Mouse (Mus musculus): ENCODE measurements at regions not wholly inside any gene's neighbourhood (a gene's known extent, or its start where the extent isn't known, plus 50 kb on each side); places are given as distances from the start of the nearest gene placed in this dataset.

GRCm38 (mm10) chr2:92544364-92545151, 54.9 kb upstream of the Chst1 start:
- peak; percentile 23 to 56 for DNase-seq (ENCODE audit: low spot score in 2 of 2)
- intact Hi-C loops (cut with DNase I) = no loop called here

- intact Hi-C loops (cut with DNase I) = no loop called here
- DNase-seq (ENCODE audit: low spot score in 2 of 2) = no peak
These were observed 58.7 kb upstream of the Chst1 start for GRCm38 (mm10) chr2:92540841-92541240.

GRCm38 (mm10) chr2:92531996-92532395, 67.5 kb upstream of the Chst1 start:
- no peak for DNase-seq (ENCODE audit: low spot score in 2 of 2)
- intact Hi-C loops (cut with DNase I) = no loop called here

GRCm38 (mm10) chr2:92530677-92531076, 68.8 kb upstream of the Chst1 start:
- intact Hi-C loops (cut with DNase I) = no loop called here
- peak; percentile 40 to 63 for DNase-seq (ENCODE audit: low spot score in 2 of 2)

DNA sequence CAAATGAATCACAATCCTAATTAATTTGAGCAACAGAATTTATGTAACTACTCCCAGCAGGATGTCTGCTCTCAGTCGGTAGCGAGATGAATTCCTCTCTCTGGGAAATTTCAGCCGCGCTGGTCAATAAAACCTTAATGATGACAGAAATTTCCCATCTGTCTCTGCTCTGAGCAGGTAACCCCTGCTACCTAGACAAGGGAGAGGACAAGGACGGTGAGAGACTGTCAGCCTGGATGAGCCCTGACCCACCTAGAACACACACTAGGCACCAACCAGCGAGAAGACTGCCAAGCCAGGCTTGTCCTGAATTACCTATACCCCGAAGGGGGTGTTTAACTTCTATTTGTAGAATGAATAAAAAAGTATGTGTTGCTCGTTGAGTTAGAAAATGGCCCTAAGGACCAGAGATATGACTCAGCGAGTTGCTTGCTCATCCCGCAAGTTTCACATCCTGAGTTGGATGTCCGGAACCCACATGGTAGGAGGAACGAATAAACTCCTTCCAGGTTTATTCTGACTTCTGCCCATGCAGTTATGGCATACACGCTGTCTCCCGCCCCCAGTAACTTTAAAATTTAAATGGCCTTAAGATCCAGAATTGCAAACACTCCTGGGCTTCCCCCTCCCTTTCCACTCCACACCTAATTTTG, 69.5 kb upstream of the Slc35c1 start:
- DNase-seq (ENCODE audit: low spot score in 2 of 2) = peak; percentile 46 to 70
- intact Hi-C loops (cut with DNase I) = loop anchor here (5.0 kb wide), 1 partner anchor 68 kb away; the partner anchor contains the start of gene Chst1

GRCm38 (mm10) chr2:92529071-92529641, 68.8 kb upstream of the Slc35c1 start:
- peak; percentile 91 for DNase-seq (ENCODE audit: low spot score in 2 of 2)
- intact Hi-C loops (cut with DNase I) = loop anchor here (5.0 kb wide), 1 partner anchor 68 kb away; the partner anchor contains the start of gene Chst1

DNA sequence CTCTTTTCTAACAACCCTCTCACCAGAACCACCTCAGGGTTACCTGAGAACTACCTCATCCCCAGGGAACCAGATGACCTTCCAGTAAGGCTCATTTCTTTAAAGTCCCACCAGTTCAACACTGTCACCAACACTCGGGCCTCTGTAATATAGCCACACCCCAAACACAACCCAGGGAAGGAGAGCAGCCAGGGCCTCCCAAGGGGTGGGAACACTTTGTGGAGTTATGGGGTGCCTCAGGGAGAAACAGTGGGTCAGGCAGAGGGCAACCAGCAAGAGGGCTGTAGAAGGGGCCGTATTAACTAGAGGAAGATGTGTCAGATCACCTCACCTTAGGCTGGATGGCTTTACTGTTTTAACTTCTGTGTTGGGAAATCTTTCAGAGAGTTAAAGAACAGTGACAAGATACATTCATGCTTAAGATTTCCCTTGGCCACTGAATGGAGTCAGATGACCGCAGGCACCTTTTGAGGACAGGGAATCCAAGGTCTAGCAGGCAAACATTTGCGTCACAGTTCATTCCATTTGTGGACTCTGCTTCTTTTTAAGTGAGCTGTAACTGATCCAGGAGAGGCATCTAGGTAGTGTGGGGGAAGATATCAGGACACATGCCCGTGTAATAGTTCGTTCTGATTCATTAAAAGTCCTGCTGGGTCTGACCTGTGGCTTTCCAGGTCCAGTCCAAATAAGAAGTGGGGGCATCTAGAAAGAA, 67.9 kb upstream of the Slc35c1 start:
- intact Hi-C loops (cut with DNase I) = loop anchor here (5.0 kb wide), 1 partner anchor 69 kb away; the partner anchor contains the start of gene Chst1
- DNase-seq (ENCODE audit: low spot score in 2 of 2) = no peak

- intact Hi-C loops (cut with DNase I) = loop anchor here (5.0 kb wide), 1 partner anchor 70 kb away; the partner anchor contains the start of gene Chst1
- DNase-seq (ENCODE audit: low spot score in 2 of 2) = no peak
These were observed 66.5 kb upstream of the Slc35c1 start for GRCm38 (mm10) chr2:92526676-92527395.

DNA sequence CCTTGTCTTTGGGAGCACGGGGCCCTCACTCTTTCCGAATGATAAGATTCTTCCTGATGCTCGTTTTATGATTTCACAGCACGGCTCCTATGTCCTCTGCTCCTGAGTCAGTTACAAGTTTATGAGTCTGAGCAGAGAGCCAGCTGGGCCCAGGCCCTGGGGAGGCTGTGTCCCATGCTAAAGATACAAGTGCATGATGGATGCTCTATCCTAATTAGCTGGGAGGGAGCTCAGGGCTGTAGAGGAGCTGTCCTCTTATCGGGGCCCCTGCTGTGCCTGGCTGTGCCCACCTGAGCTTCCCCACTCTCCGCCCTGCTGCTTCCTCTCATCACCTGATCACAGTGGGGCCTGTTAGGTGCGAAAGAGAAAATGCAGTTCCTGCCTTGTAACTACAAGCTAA, 65.3 kb upstream of the Slc35c1 start:
- DNase-seq (ENCODE audit: low spot score in 2 of 2) = no peak
- intact Hi-C loops (cut with DNase I) = loop anchor here (5.0 kb wide), 1 partner anchor 72 kb away; the partner anchor contains the start of gene Chst1

GRCm38 (mm10) chr2:92525062-92525623, 64.8 kb upstream of the Slc35c1 start:
- intact Hi-C loops (cut with DNase I) = loop anchor here (5.0 kb wide), 1 partner anchor 72 kb away; the partner anchor contains the start of gene Chst1
- DNase-seq (ENCODE audit: low spot score in 2 of 2) = no peak

DNA sequence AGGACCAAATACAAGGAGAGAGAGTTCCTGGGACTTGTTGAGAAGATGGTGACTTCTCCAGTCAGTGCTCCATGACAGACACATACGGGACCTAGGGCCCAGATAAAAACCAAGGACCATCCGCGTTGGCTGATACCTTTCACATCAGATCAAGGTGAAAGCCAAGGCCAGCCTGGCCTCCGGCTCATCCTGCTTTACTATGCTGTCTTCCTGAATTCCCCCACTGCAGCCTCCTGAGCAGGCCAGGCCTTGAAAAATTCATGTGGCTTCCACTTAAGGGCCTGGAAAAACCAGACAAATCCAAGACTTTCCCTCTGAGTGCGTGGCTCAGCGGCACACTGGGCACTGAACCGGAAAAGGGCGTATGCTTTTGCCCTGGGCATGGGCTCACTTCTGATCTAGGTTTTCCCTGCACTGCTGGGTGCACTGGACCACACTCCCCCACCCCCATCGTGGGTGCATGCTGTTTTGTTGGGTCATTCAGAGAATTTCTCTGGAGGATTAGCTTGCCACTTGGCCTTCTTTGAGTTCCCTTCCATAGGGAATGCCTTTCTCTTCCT, 64.1 kb upstream of the Slc35c1 start:
- DNase-seq (ENCODE audit: low spot score in 2 of 2) = no peak
- intact Hi-C loops (cut with DNase I) = no loop called here

- DNase-seq (ENCODE audit: low spot score in 2 of 2) = no peak
- intact Hi-C loops (cut with DNase I) = no loop called here
These were observed 63.1 kb upstream of the Slc35c1 start for GRCm38 (mm10) chr2:92523321-92523895.

- intact Hi-C loops (cut with DNase I) = no loop called here
- DNase-seq (ENCODE audit: low spot score in 2 of 2) = no peak
These were observed 61.2 kb upstream of the Slc35c1 start for GRCm38 (mm10) chr2:92521527-92521926.

DNA sequence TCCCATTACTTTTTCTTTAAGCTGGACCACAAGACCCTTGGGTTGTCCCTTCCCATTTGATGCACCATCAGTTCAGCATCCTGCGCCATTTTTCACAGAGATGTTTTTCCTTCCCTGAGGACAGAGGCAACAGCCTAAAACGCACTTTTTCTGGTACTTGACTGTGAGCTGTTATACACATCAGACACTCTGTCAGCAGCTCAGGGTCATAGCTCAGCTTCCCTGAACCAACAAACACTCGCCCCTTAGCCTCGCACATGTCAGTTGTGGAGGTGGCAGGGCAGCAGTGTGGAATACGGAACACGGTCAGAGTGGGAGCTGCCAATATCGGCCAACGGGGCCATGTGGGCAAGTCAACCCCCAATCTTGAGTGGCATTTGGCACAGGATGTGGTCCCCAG, 59.1 kb upstream of the Slc35c1 start:
- DNase-seq (ENCODE audit: low spot score in 2 of 2) = no peak
- intact Hi-C loops (cut with DNase I) = no loop called here

- no peak for DNase-seq (ENCODE audit: low spot score in 2 of 2)
- intact Hi-C loops (cut with DNase I) = no loop called here
These were observed 58.6 kb upstream of the Slc35c1 start for GRCm38 (mm10) chr2:92518891-92519290.

DNA sequence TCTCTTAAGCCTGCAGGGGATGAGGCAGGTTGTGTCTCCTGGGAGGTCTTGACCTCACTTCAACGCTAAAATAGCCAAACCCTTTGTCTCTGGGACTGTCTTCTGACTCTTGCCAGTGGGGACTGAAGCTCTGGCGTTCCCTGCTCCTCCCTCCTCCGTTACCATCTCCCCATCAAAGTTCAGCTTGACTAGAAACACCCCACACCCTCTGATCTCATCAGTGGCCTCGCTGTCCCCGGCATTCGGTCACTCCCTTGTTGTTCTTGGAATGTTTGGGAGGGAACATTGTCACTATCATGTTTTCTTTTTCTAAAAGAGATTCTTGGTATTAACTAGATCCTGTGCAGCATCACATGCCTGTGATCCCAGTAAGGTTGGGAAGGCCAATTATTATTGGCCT, 54.6 kb upstream of the Slc35c1 start:
- intact Hi-C loops (cut with DNase I) = no loop called here
- no peak for DNase-seq (ENCODE audit: low spot score in 2 of 2)

DNA sequence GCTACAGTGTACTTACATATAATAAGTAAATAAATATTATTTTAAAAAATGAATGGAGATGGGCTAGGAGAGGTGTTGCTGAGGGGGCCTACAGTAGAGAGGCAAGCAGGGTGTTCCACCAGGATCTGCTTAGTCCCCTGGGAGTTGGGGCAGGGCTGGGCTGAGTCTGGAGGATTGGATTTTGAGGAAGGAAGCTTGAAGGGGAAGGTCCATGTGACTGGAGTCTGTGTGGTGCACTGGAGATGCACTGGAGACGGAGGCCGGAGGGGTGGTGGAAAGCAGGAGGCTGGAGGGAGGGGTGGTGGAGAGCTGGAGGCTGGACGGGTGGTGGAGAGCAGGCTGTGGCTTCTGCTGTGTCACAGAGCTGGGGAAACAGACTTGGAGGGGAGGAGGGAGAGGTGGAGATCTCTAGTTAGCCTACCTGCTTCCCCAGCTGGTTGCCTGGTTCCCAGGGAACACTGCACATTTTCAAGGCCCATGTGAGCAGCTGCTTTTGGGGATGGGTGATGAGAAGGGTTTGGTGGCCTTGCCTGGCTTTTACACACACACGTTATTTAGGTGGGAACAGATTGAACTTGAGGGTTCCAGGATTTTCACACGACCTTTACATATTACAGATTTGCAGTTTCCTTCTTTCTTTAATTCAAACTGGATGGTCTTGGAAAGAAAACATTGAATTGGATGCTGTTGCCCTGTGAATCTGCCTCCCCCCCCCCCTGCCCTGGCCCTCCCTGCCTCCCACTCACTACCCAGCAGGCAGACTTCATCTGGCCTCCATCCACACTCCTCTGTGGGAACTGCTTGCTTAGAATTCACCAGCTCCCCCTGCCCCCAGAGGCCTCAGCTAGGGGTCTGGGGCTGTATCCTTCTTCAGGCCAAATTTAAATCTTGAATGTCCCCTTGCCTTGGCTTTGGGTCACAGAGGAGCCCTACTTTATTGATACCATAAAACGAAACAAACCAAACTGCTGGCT, 51.7 kb upstream of the Slc35c1 start:
- DNase-seq (ENCODE audit: low spot score in 2 of 2) = peak in 1 of 2 experiments; percentile 52

More for the DNA sequence above, 51.7 kb upstream of the Slc35c1 start:
- intact Hi-C loops (cut with DNase I) = no loop called here

Data from left cerebral cortex, postnatal 14 days (tissue).